Mouse (Mus musculus) gastrocnemius, postnatal 10 days (tissue): Measurements from ENCODE around the gene Cyp2w1. TPM values are rescaled to one million over a fixed set of nuclear protein-coding genes. Genes with fewer than 3 reads are reported as not detected.

Experiments used
- DNase-seq: peaks from one replicate; pipeline ENCODE4 v3.0.0; 2021; ENCODE audit warnings: mixed read lengths
- total RNA-seq, 2 experiments: library from RNA; stranded (reverse); gene quantifications; 2 replicates each; pipeline ENCODE4 v1.2.3; 2021

The Cyp2w1 gene
- total RNA-seq, 2 experiments from 2014 or later = not detected

- DNase-seq = no peak
Measured at GRCm38 (mm10) chr5:139364911-139365571, 12.6 kb downstream of the Cyp2w1 start.

DNA sequence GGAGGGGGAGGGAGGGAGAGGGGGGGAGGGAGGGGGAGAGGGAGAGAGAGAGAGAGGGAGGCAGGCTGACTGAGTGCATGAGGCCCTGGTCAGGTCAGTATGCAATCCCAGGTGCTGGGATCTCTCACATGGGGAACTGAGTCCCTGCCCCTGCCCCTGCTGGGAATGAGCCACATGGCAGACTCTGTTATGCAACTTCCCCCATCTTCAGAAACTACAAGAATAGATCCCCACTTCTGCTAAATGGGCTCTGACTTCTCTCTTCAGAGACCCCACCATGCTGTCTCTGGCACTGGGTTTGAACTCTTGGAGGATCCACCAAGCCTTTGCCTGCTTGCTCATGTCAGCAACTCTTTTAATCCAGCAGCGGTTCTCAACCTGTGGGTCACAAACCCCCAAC is 13.4 kb downstream of the Cyp2w1 start:
- no peak for DNase-seq

GRCm38 (mm10) chr5:139366484-139366883 is 14.1 kb downstream of the Cyp2w1 start:
- no peak for DNase-seq

DNA sequence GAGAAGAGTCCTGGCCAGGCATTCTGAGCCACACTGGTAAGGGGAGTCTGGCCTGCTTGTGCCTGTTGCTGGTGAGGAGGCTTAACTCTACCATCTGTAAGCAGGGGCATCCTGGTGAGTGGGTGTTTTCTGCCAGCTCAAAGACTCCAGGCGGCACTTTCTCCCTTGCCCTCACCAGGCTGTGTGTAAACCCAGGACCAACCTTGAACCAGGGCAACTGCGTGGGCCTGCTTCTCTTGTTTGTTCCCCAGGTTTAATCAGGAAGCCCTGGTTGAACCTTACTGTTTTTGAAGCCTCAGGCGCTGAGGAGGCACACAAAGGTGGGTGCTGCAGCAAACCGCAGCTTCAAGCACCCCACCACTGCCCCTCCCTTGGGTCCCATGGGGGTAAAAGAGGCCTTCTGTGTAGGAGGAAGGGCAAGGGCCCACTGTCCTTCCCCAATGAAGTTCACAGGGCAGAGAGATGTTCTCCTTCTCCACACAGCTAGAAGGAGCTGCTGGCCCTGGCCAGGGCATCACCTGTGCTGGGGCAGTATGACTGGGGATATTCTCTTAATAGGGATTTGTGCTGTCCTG is 15.6 kb downstream of the Cyp2w1 start:
- no peak for DNase-seq

DNA sequence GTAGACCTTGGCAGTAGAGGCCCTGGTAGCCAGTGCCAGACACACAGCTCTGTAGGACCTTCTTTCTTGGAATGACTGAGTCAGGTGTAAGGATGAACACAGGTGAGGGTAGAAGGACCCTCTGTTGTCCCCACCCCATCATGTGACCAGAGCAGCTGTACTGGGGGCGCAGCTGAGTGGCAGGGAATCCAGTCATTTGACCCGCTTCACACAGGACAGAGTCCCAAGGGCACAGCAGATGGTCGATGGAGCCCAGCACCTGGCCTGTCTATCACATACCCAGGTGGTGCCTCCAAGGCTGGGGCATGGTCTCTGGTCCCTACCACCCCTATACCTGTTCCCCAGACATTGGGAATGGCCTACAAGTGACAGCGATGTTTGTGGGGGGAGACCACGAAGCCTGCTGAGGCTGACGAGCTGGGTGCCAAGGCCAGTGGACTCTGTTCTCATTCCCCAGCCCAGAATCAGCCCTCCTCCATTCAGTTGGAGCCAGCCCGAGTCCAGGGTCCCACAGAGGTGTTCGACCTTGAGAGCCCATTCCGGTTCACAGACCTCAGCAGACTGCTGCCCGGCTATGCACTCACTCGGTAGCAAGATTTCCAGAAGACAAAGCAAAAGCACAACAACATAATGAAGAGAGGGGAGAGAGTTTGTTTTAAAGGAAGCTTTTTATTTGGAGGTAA is 16.4 kb downstream of the Cyp2w1 start:
- no peak for DNase-seq

DNA sequence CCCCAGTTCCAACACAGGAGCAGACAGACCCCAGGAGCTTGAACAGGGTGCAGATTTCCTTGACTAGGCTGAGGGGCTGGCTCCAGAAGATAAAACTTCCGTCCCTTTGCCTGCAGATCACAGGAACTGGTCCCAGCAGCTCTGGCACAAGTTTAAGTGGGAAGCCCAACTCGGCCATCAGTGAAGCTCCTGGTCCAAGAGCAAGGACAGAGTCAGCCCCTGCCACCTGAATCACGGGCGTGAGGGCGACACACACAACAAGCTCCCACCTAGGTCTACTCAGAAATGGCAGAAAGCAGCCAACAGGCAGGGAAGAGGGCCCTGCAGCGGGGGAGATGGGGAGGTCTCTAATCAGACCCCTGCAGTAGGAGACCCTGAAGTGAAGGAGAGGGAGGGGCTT is 17.9 kb downstream of the Cyp2w1 start:
- no peak for DNase-seq

DNA sequence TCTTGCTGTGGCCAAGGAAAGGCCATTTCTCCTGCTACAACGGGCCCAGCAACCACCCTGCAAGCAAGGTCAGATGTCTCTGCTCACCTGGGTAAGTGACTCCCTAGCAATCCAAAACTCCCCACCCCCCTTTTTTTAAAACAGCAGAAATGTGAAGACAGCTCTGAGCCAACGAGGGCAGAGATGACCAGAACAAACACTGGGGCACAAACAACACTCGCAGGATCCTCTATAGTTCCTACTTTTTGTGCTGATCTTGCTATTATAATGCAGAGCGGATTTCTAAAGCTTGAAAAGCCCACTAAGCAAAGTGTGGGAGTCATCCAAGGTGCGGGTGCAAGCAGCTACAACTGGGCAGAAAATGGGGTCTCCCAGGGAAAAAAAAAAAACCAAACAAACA is 18.7 kb downstream of the Cyp2w1 start:
- no peak for DNase-seq

GRCm38 (mm10) chr5:139371631-139372401 is 19.4 kb downstream of the Cyp2w1 start:
- peak; percentile 91 for DNase-seq

DNA sequence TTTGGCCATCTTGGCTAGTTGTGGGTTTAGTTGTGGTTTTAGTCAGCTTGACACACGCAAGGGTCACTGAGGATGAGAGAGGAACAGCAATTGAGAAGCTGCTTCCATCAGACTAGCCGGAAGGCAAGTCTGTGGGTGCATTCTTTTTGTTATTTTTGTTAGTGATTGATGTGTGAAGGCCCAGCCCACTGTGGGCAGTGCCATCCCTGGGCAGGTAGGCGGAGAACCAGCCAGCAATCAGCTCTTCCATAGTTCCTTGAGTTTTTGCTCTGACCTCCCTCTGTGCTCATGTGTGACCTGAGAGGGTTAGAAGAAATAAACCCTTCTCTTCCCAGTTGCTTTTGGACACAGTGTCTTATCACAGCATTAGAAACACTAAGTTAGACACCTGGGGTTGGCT is 20.7 kb downstream of the Cyp2w1 start:
- no peak for DNase-seq

- DNase-seq = no peak
Measured at GRCm38 (mm10) chr5:139373889-139374444, 21.6 kb downstream of the Cyp2w1 start.

DNA sequence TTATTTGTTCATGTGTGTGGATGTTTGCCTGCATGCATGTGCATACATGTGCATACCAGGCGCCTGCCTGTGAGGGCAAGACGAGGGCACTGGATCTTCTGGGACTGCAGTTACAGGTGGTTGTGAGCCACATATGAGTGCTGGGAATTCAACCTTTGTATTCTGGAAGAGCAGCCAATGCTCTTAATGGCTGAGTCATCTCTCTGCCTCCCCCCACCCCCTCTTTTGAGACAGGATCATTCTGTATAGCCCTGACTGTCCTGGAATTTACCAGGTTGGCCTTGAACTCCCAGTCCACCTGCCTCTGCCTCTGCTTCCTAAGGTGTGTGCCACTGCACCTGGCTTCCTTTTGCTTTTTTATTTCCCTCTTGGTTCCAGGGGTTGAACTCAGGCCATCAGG is 22.4 kb downstream of the Cyp2w1 start:
- DNase-seq = no peak

DNA sequence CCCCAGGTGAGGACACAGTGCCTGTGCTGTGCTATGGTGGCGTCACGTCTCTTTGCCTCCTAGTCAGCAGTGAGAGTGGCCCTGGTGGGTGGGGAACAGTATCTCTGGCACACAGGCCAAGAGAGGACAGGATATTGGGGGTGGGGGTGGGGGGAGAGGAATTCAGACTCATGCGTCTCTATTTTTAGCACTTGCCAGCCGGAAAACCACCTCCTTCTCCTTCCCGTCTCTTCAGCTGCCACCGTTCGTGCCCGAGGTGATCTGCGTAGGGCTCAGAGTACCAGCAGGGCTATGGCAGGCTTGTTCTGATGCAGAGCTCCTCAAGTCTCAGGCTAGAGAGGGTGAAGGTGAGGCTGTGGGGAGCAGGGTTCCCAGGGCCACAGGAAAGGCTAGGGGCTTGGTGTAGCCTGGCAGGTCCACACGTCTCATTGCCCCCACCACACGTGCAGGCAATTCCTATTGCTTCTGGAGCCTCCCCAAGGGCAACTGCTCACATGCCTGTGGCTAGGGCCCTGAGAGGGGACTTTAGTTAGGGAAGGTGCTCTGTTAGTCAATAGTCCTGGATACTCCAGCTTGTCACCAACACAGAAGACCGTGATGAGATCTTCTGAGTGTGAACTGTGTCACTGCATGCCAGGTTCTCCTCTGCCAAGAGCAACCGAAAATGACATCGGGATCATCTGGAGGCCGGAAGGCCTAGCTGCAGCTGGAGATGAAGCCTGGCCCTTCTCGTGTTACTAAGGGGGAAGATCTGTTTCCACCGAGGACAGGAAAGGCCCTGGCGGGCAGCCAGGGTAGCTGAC is 25.3 kb downstream of the Cyp2w1 start, which contains the start of gene Gpr146:
TSS of gene Gpr146 (plus strand) at position 230 of the 803 bp plus-strand sequence.
- DNase-seq = peak; percentile 77

DNA sequence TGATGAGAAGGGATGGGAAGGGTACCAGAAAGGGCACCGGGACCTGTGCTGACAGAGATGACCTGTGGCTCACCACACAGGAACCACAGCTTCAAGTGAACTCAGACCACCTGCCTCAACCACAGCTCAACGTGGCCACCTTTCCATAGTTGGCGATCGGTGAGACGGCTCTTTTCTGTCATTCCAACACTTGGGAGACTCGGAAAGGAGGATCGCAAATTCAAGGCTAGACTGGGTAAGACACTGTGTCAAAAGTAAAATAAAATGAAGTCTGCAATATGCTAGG is 25.8 kb downstream of the Cyp2w1 start:
- DNase-seq = no peak

- DNase-seq = peak; percentile 63
Measured at GRCm38 (mm10) chr5:139378986-139379629, 26.7 kb downstream of the Cyp2w1 start.

- DNase-seq = no peak
Measured at GRCm38 (mm10) chr5:139379771-139380384, 27.5 kb downstream of the Cyp2w1 start.

DNA sequence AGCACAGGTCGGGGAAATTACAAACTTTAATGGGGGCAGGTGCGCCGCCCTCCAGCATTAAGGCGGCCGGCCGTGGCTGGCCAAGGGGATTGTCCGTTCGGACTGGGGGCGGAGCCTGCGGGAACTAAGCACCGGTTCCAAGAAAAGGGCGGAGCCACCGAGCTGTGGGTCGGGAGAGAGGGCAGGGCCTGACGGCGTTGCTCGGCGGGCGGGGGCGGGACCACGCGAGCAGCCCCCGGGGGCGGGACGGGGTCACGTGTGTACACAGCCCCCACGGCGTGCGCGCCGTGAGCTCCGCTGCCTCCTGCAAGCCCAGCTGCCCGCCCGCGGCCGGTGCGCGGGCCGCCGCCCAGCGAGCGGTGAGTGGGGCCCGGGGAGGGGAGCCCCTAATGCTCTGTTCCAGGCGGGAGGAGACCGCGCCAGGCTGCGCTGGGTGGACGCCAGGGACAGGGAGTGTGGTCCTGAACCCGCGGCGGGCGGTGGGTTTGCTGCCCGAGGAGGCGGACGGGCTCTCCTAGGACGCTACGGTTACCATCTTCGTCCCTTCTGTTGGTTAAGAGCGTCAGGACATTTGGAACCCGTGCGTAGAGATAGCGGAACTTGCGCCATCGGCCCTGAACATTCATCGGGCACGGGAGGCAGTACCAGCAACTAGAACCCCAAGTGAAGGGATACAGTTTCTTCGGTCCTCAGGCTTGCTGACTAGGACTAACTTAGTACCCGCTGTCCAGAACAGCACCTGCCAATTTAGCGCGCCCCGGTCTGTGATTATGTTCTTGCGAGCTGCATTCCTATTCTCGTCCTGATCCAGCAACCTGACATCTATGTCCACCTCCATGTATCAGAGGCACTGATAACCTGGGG is 28.2 kb downstream of the Cyp2w1 start:
- peak; percentile 96 for DNase-seq

DNA sequence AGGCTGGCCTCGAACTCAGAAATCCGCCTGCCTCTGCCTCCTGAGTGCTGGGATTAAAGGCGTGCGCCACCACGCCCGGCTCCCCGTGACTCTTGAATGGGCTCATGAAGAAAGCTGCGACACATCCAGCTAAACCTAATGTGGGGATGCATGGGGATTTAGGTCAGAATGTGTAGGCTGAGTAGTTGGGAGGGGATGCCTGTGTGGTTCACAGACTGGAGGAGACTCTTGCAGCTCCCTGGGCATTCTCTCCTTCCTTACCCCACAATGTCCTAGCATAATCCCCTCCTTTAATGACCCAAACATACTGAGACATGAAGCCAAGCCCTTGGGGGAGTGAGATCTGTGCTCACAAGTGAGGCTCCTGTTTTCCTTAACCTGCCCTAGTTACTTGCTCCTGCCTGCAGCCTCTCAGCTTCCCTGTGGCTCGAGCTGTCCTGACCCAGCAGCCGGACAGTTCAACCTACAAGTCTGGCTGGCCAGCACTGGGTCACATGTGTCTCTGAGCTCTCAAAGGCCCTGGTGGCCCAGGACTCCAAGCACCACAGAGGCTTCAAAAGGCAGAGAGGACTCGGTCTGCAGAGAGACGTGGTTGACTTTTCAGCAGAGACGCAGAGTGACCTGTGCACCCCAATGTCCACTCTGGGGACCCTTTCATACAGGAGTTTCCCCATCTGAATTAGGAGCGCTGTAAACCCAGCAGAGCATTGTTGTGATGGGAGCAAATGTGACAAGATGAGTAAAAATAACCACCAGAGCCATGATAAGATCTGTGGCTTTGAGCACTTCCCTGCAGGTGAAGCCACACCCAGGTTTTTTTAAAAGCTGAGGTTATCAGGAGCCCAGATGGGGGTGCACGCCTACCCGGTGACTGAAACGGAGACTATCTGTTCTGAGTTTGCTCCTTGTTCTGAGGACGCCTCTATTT is 29.4 kb downstream of the Cyp2w1 start:
- no peak for DNase-seq

DNA sequence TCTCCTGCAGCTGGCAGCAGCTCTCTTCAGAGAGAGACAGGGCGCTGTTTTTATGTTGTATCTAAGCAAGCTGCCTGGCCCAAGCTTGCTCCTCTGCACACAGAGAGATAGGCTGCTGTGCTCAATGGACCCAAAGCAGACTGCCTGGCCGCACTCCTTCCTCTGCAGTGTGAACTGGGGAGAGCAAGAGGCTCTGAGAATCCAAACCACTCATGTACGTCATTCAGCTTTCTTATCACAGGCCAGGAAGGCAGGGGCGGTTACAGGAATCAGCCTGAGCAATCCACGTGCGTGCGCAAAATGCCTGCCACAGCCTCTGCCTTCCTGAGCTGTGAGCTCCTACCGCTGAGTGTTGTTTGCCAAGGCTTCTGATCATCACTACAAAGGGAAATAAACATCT is 30.3 kb downstream of the Cyp2w1 start:
- no peak for DNase-seq

GRCm38 (mm10) chr5:139383234-139383633 is 30.8 kb downstream of the Cyp2w1 start:
- no peak for DNase-seq
